ENCODE assay signal across 8 mouse cellular contexts in genomic region chr1:34472427-34473300, GRCm38 (mm10). TPM values are rescaled to one million over a fixed set of nuclear protein-coding genes. Genes with fewer than 3 reads are reported as not detected.
DNase-seq lines count a peak whose midpoint lies in the region; ATAC-seq lines count a peak whose summit lies in the region.

No protein-coding gene starts in this region.

- WGBS in neural tube, embryonic 12.5 days, result 1% methylated on average over 42 of the region's 43 CpGs

- H3K4me2 ChIP-seq in neural tube, embryonic 12.5 days (replicated peaks), result peak overlapping the region; percentile 97

- H3K27ac ChIP-seq in neural tube, embryonic 12.5 days, result no peak overlapping the region

- H3K9ac ChIP-seq in neural tube, embryonic 12.5 days, result peak overlapping the region; percentile 48; the same call in 1 of the 2 replicates

- H3K36me3 ChIP-seq in neural tube, embryonic 12.5 days, result no peaks in the 10 kb centered on the region

- H3K27me3 ChIP-seq in neural tube, embryonic 12.5 days (replicated peaks), result peaks cover 33% of the 10 kb centered on the region

- peak; percentile 11 for DNase-seq in gastrocnemius, adult 18-20 months (ENCODE audit: low spot score)
- DNase-seq in gastrocnemius, adult 8-10 months (ENCODE audit: low spot score in 2 of 2), result no peak
- DNase-seq in c-Kit-positive CD71-negative TER-119-negative erythroid progenitor cells, embryonic 14.5 days (ENCODE audit: low read depth), result peak; percentile 80
- peak; percentile 41 for DNase-seq in gastrocnemius, postnatal 25 days
- DNase-seq in lung, adult 18-20 months, result peak; percentile 53 to 70
- DNase-seq in thymus, postnatal 4 days, result peak; percentile 85

- ATAC-seq in inflammation-experienced regulatory T-cells, adult 6 months, result peak; percentile 88
- ATAC-seq in neural tube, embryonic 12.5 days (ENCODE audit: low FRiP score, low read depth), result peak; percentile 59

- peaks cover 10% of the 10 kb centered on the region for H3K4me1 ChIP-seq in neural tube, embryonic 12.5 days

- no peaks in the 10 kb centered on the region for H3K9me3 ChIP-seq in neural tube, embryonic 12.5 days

- H3K4me3 ChIP-seq in neural tube, embryonic 12.5 days, result peak overlapping the region; percentile 46

RNA-seq across cellular contexts. Expression of gene Ptpn18, which starts 13.1 kb away (rescaled TPM):
- total RNA-seq in gastrocnemius, adult 18-20 months (2021), result 1 to 10 TPM; 1.4 to 1.9 TPM
- 1 to 10 TPM in 3 of 4 experiments, under 1 TPM in 1; 0.73 to 3.7 (median 1.8) TPM for total RNA-seq in gastrocnemius, adult 8-10 months (2022)
- total RNA-seq in gastrocnemius, postnatal 25 days (2021), result 1 to 10 TPM; 2.1 to 2.3 TPM
- polyA plus RNA-seq in inflammation-experienced regulatory T-cells, adult 6 months (2017; shearing (Covaris generic)), result 100 to 1,000 TPM; 161 to 189 (median 165) TPM
- polyA plus RNA-seq in neural tube, embryonic 12.5 days (2016; fragmentation: Nextera tagmentation; extraction: Ambion mirVana), result 5.2 and 7.7 TPM in 2 replicates

RNA-seq across cellular contexts. Expression of gene Prss39, which starts 25.5 kb away (rescaled TPM):
- total RNA-seq in gastrocnemius, adult 18-20 months (2021), result not detected
- not detected for total RNA-seq in gastrocnemius, adult 8-10 months (2022)
- not detected for total RNA-seq in gastrocnemius, postnatal 25 days (2021)
- polyA plus RNA-seq in inflammation-experienced regulatory T-cells, adult 6 months (2017; shearing (Covaris generic)), result not detected
- polyA plus RNA-seq in neural tube, embryonic 12.5 days (2016; fragmentation: Nextera tagmentation; extraction: Ambion mirVana), result not detected in 2 replicates

RNA-seq across cellular contexts. Expression of gene Imp4, which starts 33.0 kb away (rescaled TPM):
- total RNA-seq in gastrocnemius, adult 18-20 months (2021), result 10 to 100 TPM; 10.3 to 13.4 TPM
- total RNA-seq in gastrocnemius, adult 8-10 months (2022), result 10 to 100 TPM in 3 of 4 experiments, 1 to 10 TPM in 1; 9.4 to 13.2 (median 11.3) TPM
- total RNA-seq in gastrocnemius, postnatal 25 days (2021), result 10 to 100 TPM; 12.6 to 14.4 TPM
- polyA plus RNA-seq in inflammation-experienced regulatory T-cells, adult 6 months (2017; shearing (Covaris generic)), result 100 to 1,000 TPM in 2 of 3 experiments, 10 to 100 TPM in 1; 97.9 to 160 (median 117) TPM
- polyA plus RNA-seq in neural tube, embryonic 12.5 days (2016; fragmentation: Nextera tagmentation; extraction: Ambion mirVana), result 77.3 and 80.3 TPM in 2 replicates

RNA-seq across cellular contexts. Expression of gene Ccdc115, which starts 33.2 kb away (rescaled TPM):
- 10 to 100 TPM; 11.7 to 12.6 TPM for total RNA-seq in gastrocnemius, adult 18-20 months (2021)
- 10 to 100 TPM; 10.7 to 14.9 (median 13.7) TPM for total RNA-seq in gastrocnemius, adult 8-10 months (2022)
- total RNA-seq in gastrocnemius, postnatal 25 days (2021), result 10 to 100 TPM; 10.2 to 10.8 TPM
- polyA plus RNA-seq in inflammation-experienced regulatory T-cells, adult 6 months (2017; shearing (Covaris generic)), result 10 to 100 TPM; 31.8 to 43.9 (median 37.2) TPM
- polyA plus RNA-seq in neural tube, embryonic 12.5 days (2016; fragmentation: Nextera tagmentation; extraction: Ambion mirVana), result 64.1 and 64.5 TPM in 2 replicates

Comparison
In these comparisons a context has a peak if more than half of its experiments do, and no peak if none do; other contexts are left out.
1. DNase-seq: peak in gastrocnemius, adult 18-20 months (single experiment), c-Kit-positive CD71-negative TER-119-negative erythroid progenitor cells, embryonic 14.5 days (single experiment), gastrocnemius, postnatal 25 days (single experiment), lung, adult 18-20 months (2 of 2) and thymus, postnatal 4 days (single experiment); none in gastrocnemius, adult 8-10 months (0 of 2).